Mouse (Mus musculus) heart, postnatal 0 days (tissue): ENCODE measurements around the gene Sfi1.
"Not testable (repeated sequence)": the region's sequence is repeated elsewhere in the genome, so short reads cannot be mapped to it uniquely, and the experiment has no call there.

ENCODE experiments used
- CTCF ChIP-seq: IDR thresholded peaks from 2 replicates; pipeline ENCODE4 v1.5.1; 2016; ENCODE audit warnings: antibody characterized with exemption, control low read depth, low read depth
- EP300 ChIP-seq: IDR thresholded peaks from 2 replicates; pipeline ENCODE4 v1.6.1; 2016; ENCODE audit warnings: antibody characterized with exemption, low read depth

DNA sequence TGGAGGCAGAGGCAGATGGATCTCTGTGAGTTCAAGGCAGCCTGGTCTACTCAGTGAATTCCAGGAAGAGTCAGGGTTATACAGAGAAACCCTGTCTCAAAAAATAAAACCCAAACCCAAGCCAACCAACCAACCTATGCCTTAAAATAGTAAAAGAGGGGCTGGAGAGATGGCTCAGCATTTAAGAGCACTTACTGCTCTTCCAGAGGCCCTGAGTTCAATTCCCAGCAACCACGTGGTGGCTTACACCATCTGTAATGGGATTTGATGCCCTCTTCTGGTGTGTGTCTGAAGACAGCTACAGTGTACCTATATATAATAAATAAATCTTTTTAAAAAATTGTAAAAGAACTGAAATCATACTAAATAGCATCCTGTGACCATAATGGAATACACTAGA lies 21.3 kb downstream of the Sfi1 start:
- not testable (repeated sequence) for TF ChIP-seq EP300, CTCF
